Mouse (Mus musculus) limb, embryonic 10.5 days (tissue): ENCODE data around the gene Cstad. TPM values are rescaled to one million over a fixed set of nuclear protein-coding genes. Genes with fewer than 3 reads are reported as not detected.

Experiments
- DNase-seq: peaks from one replicate; pipeline ENCODE4 v3.0.0-alpha.2; 2017; ENCODE audit warnings: low spot score
- H3K27ac ChIP-seq: fragments of 300-500 bp; sonication (generic); 2 replicates; pipeline ENCODE4 v1.5.1; 2016; ENCODE audit warnings: mild to moderate bottlenecking
- H3K27me3 ChIP-seq: fragments of 300-500 bp; sonication (generic); 2 replicates; pipeline ENCODE4 v1.6.1; 2016; ENCODE audit warnings: low read depth, mild to moderate bottlenecking; ENCODE audit not compliant: poor library complexity, severe bottlenecking
- H3K36me3 ChIP-seq: fragments of 300-500 bp; sonication (generic); 2 replicates; pipeline ENCODE4 v1.6.1; 2016; ENCODE audit warnings: mild to moderate bottlenecking, moderate library complexity
- H3K4me1 ChIP-seq: fragments of 300-500 bp; sonication (generic); 2 replicates; pipeline ENCODE4 v1.6.1; 2016
- H3K4me3 ChIP-seq: fragments of 300-500 bp; sonication (generic); 2 replicates; pipeline ENCODE4 v1.5.1; 2016; ENCODE audit warnings: mild to moderate bottlenecking, moderate library complexity
- H3K9me3 ChIP-seq: fragments of 300-500 bp; sonication (generic); replicated peaks from 2 replicates; pipeline ENCODE4 v1.6.1; 2016; ENCODE audit warnings: mild to moderate bottlenecking
- WGBS: fragments of 180-500 bp; shearing (Covaris S2); methylation state at CpG from one replicate; pipeline ENCODE4 v1.1.7; 2016; 5-methylcytosine and 5-hydroxymethylcytosine counted together
- polyA plus RNA-seq: library from polyadenylated mRNA; unstranded; fragments of >200 nt; fragmentation: Nextera tagmentation; extraction: Ambion mirVana; gene quantifications from 2 replicates; pipeline ENCODE4 v1.2.1, GENCODE M21; 2016

Cstad gene
- polyA plus RNA-seq: 0.55 and 0.95 TPM in 2 replicates

DNA sequence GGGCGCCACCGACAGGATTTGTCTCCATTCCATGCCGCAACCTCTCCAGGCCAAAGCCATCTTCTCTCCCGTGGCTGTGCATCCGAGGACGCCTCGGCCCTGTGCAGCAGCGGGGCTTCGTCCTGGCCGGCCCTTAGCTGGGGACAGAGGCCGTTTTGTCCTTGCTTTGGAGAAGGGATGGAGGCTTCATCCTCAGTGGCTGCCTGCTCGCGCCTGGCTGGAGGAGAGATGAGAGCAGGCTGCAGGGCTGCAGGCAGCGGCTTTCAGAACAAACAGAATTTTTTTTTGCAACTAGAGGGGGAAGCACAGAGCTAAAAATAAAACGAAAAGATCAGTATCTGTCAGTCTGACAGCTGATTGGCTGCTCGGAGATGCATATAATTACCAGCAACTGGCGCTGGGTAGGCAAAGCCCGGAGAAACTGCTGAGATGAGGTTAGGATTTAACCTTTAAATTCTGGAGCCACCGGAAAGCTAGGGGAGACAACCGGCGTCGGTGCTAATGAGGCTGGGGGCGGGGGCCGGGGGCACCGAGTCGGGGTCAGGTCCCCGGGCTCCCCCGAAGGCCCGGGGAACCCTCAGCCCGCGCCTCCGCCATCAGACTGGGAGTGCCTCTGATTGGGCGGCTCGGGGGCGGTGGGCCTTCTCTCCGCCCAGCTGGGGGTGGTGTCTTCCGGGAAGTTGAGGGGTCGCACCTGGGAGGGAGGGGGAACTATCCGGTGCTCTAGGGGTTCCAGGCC lies at the start of gene Cstad:
Gene Cstad (plus strand): TSS at position 400 of the 739 bp plus-strand sequence.
- Histone ChIP-seq H3K4me3 (peak within 1 kb of the TSS; percentile 61), H3K4me1 (peaks cover 54% of the 10 kb centered on the region), H3K27ac (peak within 1 kb of the TSS; percentile 96), H3K9me3 (no peaks in the 10 kb centered on the region), H3K36me3 (no peaks in the 10 kb centered on the region), H3K27me3 (no peaks in the 10 kb centered on the region)
- DNase-seq: peak; percentile 91
- 1% methylated on average over 39 of the region's 39 CpGs for WGBS

DNA sequence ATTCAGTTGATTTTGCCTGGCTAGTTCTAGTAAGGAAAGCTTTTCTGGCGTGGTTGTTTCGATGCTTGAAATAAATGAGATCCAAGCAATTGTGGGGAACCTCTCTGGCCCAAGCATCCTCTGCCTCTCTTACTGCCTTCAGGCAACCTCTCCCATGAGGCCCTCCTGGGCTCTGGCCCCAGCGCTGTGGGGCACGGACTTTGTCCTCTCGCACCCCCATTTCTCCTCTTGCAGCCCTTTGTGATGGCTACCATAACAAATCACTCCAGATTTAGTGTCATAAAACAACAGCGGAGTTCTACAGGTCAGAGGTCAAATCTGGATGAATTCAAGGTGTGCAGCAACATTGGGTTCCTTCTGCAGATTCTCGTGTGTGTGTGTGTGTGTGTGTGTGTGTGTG lies 49.1 kb upstream of the Cstad start:
- H3K4me3 ChIP-seq: peak overlapping the region; percentile 41
- peak overlapping the region; percentile 91 for H3K27ac ChIP-seq
- no peaks in the 10 kb centered on the region for H3K36me3 ChIP-seq
- no peaks in the 10 kb centered on the region for H3K27me3 ChIP-seq
- H3K4me1 ChIP-seq: peaks cover 63% of the 10 kb centered on the region
- DNase-seq: peak; percentile 64
- H3K9me3 ChIP-seq: no peaks in the 10 kb centered on the region
- 39% methylated on average over 7 of the region's 7 CpGs for WGBS

GRCm38 (mm10) chr2:30546219-30546618 lies 48.6 kb upstream of the Cstad start:
- no peaks in the 10 kb centered on the region for H3K36me3 ChIP-seq
- no peaks in the 10 kb centered on the region for H3K9me3 ChIP-seq
- no peak overlapping the region for H3K4me3 ChIP-seq
- H3K4me1 ChIP-seq: peaks cover 58% of the 10 kb centered on the region
- DNase-seq: no peak
- peak overlapping the region; percentile 91 for H3K27ac ChIP-seq
- WGBS: 63% methylated on average over 1 of the region's 3 CpGs
- no peaks in the 10 kb centered on the region for H3K27me3 ChIP-seq

DNA sequence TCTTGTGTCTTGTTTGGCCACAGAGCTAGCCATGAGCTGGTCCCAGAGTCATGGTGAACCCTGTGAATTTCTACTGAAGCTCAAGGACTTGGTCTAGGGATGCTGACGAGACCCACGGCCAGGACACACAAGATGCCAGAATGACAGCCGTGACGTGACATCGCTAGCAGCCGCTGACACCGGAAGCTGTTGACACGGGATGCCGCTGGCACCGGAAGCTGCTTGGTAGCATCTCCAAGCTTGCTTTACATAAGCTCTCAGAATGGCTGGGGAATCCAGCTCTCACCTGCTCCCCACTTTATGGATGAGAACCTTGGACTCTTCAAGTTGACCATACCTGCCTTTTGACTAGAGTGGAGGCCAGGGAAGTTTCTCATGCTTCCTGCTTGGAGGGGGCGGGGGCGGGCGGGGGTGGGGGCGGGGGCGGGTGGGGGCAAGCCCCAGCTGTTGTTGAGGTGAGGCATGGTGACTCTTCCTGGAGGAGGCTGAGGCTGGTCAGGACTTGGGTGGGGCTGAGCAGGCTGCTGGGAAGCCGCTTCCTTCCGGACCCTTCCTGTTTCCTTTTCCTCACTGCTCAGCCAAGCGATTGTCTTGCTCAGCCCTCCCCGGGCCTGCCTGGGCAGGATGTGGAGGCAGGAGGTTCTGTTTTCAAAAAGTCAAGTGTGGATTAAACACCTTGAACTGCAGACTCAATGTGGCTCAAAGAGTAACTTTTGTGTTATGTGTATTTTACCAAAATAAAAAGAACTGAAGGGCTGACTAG lies 47.2 kb upstream of the Cstad start:
- Histone ChIP-seq H3K27me3 (no peaks in the 10 kb centered on the region), H3K4me1 (peaks cover 46% of the 10 kb centered on the region), H3K9me3 (no peaks in the 10 kb centered on the region), H3K27ac (peak overlapping the region; percentile 91), H3K4me3 (no peak overlapping the region), H3K36me3 (no peaks in the 10 kb centered on the region)
- 73% methylated on average over 19 of the region's 19 CpGs for WGBS
- no peak for DNase-seq

- WGBS: 79% methylated on average over 5 of the region's 5 CpGs
- Histone ChIP-seq H3K27me3 (no peaks in the 10 kb centered on the region), H3K36me3 (no peaks in the 10 kb centered on the region), H3K9me3 (no peaks in the 10 kb centered on the region), H3K27ac (peak overlapping the region; percentile 9; the same call in 1 of the 2 replicates), H3K4me1 (peaks cover 33% of the 10 kb centered on the region), H3K4me3 (no peak overlapping the region)
- no peak for DNase-seq
Observed at GRCm38 (mm10) chr2:30551579-30551978, 43.3 kb upstream of the Cstad start.

DNA sequence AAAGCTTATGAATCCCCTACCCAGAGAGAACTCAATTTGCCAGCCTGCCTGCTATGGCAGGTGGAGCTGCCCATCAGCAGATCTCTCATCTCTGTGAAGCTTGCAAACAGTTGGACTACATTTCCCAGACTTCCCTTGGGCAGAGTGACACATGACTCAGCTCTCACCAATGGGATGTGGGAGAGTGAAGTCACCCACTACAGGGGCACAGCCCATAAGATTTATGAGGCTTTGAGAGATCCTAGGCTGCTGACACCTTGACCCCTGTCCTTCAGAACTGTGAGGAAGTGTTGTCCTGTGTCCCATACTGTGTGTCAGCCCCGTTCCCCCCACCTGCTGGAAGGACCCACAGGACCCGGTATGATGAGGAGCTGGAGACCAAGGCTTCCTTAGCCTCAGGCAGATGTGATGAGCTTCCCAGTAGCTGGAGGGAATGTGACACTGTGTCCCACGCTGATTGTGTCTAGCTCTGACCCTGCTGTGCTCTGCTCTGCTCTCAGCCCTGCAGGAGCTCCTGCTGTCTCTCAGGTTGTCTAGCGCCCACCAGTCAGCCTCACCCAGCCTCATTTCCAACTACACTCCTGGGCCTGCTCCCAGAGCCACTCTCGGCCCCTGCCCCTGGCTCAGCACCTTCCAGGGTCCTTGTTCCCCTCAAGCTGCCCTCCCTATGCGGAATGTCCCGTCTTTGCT lies 40.8 kb upstream of the Cstad start:
- Histone ChIP-seq H3K9me3 (no peaks in the 10 kb centered on the region), H3K27ac (peak overlapping the region; percentile 62), H3K27me3 (no peaks in the 10 kb centered on the region), H3K36me3 (no peaks in the 10 kb centered on the region), H3K4me3 (peak overlapping the region; percentile 22), H3K4me1 (peaks cover 26% of the 10 kb centered on the region)
- 48% methylated on average over 7 of the region's 7 CpGs for WGBS
- DNase-seq: peak; percentile 49

DNA sequence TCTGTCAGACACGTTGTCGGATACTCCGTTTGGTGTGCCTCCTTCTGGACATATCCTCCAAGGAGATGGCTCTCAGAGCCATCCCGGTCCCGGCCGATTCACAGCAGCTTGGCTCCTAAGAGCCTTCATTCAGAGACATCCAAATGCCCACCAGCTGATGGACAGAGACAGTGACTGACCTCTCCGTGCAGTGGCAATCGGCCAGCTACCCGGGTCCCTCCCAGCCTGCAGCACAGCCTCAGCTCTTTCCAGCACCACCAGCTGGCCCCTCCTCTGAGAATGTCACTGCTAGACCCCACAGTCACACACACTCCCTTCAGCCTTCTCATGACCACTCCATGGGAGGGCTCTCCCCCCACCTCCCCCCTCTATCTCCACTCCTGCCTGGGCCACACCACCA lies 39.6 kb upstream of the Cstad start:
- Histone ChIP-seq H3K4me1 (peaks cover 26% of the 10 kb centered on the region), H3K27ac (0 out of 2 replicates have a peak overlapping the region, but pooled peaks have one; percentile 62), H3K36me3 (no peaks in the 10 kb centered on the region), H3K27me3 (no peaks in the 10 kb centered on the region), H3K4me3 (no peak overlapping the region), H3K9me3 (no peaks in the 10 kb centered on the region)
- WGBS: 80% methylated on average over 9 of the region's 9 CpGs
- DNase-seq: no peak

- Histone ChIP-seq H3K27me3 (no peaks in the 10 kb centered on the region), H3K9me3 (no peaks in the 10 kb centered on the region), H3K4me1 (peaks cover 32% of the 10 kb centered on the region), H3K27ac (no peak overlapping the region), H3K36me3 (no peaks in the 10 kb centered on the region), H3K4me3 (no peak overlapping the region)
- no peak for DNase-seq
- WGBS: 84% methylated on average over 5 of the region's 5 CpGs
Observed at GRCm38 (mm10) chr2:30556495-30556894, 38.3 kb upstream of the Cstad start.

DNA sequence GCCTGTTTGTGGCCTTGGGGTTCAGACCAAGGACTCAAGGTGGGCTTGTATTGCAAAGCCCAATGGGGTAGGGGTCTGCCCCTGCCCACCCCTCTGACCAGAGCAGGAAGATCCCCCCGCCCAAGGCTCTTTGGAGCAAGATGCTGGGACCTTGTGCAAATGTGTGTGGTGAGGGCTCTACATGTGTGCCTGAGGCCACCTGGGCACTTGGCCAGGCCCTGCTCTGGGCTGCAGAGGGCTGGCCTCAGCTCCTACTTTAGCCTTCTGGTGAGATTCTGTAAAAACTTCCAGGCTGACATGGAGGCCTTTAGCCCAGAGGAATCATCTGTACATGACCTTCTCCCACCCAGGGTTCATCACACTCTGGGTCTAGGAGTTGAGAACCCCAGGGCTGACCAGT lies 35.3 kb upstream of the Cstad start:
- no peaks in the 10 kb centered on the region for H3K27me3 ChIP-seq
- H3K36me3 ChIP-seq: no peaks in the 10 kb centered on the region
- H3K4me1 ChIP-seq: peaks cover 23% of the 10 kb centered on the region
- no peak overlapping the region for H3K4me3 ChIP-seq
- 93% methylated on average over 1 of the region's 1 CpGs for WGBS
- no peak for DNase-seq
- H3K9me3 ChIP-seq: no peaks in the 10 kb centered on the region
- H3K27ac ChIP-seq: peak overlapping the region; percentile 10; the same call in 1 of the 2 replicates

- Histone ChIP-seq H3K27me3 (peaks cover 8% of the 10 kb centered on the region; the same call in 1 of the 2 replicates), H3K4me1 (peaks cover 21% of the 10 kb centered on the region), H3K4me3 (no peak overlapping the region), H3K36me3 (no peaks in the 10 kb centered on the region), H3K27ac (no peak overlapping the region), H3K9me3 (no peaks in the 10 kb centered on the region)
- no peak for DNase-seq
- 84% methylated on average over 3 of the region's 3 CpGs for WGBS
Observed at GRCm38 (mm10) chr2:30562553-30562952, 32.3 kb upstream of the Cstad start.

DNA sequence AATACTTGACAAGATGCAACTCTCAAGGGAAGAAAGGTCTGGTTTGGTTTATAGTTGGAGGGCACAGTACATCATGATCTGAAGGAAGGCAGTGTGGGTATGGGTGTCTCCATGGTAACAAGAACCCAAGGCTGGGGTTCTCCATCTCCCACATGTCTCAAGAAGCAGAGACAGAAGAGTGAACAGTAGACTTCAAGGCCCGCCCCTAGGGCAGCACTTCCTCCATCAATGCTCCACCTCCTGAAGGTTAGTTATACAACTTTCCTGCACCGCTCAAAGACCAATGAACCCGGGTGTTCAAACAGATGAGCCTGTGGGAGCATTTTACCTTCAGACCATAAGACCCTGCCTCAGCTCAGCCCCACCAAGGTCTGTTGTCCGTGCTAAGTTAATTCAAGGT lies 23.2 kb upstream of the Cstad start:
- H3K9me3 ChIP-seq: no peaks in the 10 kb centered on the region
- H3K4me1 ChIP-seq: peaks cover 12% of the 10 kb centered on the region
- H3K4me3 ChIP-seq: no peak overlapping the region
- 89% methylated on average over 4 of the region's 4 CpGs for WGBS
- no peak for DNase-seq
- H3K27ac ChIP-seq: no peak overlapping the region
- H3K27me3 ChIP-seq: peaks cover 15% of the 10 kb centered on the region
- no peaks in the 10 kb centered on the region for H3K36me3 ChIP-seq

- 84% methylated on average over 4 of the region's 4 CpGs for WGBS
- no peaks in the 10 kb centered on the region for H3K4me1 ChIP-seq
- H3K4me3 ChIP-seq: no peak overlapping the region
- no peaks in the 10 kb centered on the region for H3K27me3 ChIP-seq
- no peaks in the 10 kb centered on the region for H3K9me3 ChIP-seq
- H3K36me3 ChIP-seq: no peaks in the 10 kb centered on the region
- H3K27ac ChIP-seq: no peak overlapping the region
- DNase-seq: no peak
Observed at GRCm38 (mm10) chr2:30573522-30573921, 21.3 kb upstream of the Cstad start.

- WGBS: 93% methylated on average over 9 of the region's 9 CpGs
- no peak overlapping the region for H3K27ac ChIP-seq
- H3K9me3 ChIP-seq: no peaks in the 10 kb centered on the region
- H3K27me3 ChIP-seq: no peaks in the 10 kb centered on the region
- no peaks in the 10 kb centered on the region for H3K36me3 ChIP-seq
- no peaks in the 10 kb centered on the region for H3K4me1 ChIP-seq
- no peak for DNase-seq
- no peak overlapping the region for H3K4me3 ChIP-seq
Observed at GRCm38 (mm10) chr2:30577010-30577409, 17.8 kb upstream of the Cstad start.
